Mouse (Mus musculus) cerebellum, adult 2 months (tissue): Measurements from ENCODE around the gene Tfe3.

Experiments used
- CTCF ChIP-seq: fragments of 200-500 bp; IDR thresholded peaks from 2 replicates; pipeline ENCODE4 v1.5.1; 2011; ENCODE audit warnings: low read depth, mild to moderate bottlenecking, control low read depth, low read length, moderate library complexity, borderline replicate concordance; ENCODE audit not compliant: insufficient read depth
- POLR2A ChIP-seq: fragments of 200-500 bp; IDR thresholded peaks from 2 replicates; pipeline ENCODE4 v1.6.1; 2011; ENCODE audit warnings: low read length, control low read depth, borderline replicate concordance; ENCODE audit not compliant: insufficient read depth

GRCm38 (mm10) chrX:7762921-7763197 lies 499 bp downstream of the Tfe3 start:
- TF ChIP-seq CTCF (no peak), POLR2A (no peak)
